Mouse (Mus musculus): ENCODE results near the gene Crocc.
A peak's percentile ranks its signal among the peaks of the same experiment; 100 is the strongest.

Gene Crocc

DNA sequence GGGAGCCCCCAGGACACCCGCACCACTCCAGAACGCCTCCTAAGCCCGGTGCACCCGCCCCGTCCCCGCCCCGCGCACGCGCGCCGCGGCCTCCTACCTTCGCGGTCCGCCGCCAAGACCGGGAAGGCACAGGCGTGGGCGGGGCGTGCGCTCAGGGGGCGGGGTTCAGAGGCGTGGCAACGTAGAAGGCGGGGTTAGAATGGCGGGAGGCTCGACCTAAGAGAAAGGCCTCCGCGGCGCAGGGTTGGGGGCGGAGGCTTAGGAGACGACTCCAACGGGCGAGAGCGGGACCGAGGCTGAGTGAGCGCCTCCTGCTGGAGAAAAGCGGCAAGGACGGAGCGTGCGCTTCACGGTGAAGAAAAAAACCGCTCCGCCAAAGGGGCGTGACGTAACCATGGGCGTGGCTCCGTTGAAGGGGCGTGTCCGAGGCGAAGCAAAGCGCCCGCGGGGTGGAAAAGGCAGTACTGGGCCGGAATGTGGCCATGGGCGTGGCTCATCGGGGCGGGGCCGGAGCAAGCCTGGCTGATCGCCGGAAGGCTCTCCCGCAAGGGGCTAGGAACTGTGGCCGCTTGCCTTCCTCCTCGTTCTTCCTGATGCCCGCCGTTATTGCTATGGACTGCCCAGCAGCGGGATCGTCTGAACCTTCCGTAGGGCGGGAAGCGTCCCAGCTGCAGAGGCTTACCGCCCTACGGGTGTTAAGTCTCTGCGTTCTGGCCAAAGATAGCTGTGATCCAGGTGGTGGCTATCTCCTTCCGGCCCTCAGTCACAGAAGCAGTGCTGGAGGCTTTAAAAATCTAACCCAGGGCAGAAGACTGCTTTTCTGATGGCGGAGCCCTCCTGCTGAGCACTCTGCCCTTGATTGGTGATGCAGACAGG, at the start of gene Crocc:
Gene Crocc (minus strand): TSS at position 125 of the 876 bp plus-strand sequence.
- peak; percentile 99 to 100 for DNase-seq (ENCODE audit: low spot score in 2 of 2)

DNA sequence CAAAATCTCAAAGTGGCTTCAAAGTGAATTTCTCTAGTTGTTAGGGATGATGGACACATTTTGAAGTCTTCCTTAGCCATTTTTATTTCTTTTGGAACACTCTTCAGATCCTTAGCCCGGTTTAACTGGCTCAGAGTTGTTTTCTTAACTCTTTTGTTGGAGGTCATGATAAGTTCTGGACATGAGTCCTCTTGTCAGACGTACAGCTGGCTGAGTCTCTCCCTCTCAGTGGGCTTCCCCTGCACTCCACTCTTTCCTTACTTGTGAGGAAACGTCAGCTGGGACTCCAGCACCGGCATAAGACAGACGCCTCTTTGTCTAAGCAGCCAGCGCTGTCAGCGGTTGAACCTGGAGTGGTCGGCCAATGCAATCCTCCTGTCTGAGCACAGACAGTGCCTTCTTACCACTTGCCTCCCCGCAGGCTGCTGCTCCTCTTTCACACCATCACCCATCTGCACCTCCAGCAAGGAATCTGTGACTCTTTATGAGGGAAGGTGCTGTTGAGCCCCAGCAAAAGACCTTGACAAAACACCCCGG, 47.9 kb upstream of the Crocc start:
- DNase-seq (ENCODE audit: low spot score in 2 of 2), result no peak

DNA sequence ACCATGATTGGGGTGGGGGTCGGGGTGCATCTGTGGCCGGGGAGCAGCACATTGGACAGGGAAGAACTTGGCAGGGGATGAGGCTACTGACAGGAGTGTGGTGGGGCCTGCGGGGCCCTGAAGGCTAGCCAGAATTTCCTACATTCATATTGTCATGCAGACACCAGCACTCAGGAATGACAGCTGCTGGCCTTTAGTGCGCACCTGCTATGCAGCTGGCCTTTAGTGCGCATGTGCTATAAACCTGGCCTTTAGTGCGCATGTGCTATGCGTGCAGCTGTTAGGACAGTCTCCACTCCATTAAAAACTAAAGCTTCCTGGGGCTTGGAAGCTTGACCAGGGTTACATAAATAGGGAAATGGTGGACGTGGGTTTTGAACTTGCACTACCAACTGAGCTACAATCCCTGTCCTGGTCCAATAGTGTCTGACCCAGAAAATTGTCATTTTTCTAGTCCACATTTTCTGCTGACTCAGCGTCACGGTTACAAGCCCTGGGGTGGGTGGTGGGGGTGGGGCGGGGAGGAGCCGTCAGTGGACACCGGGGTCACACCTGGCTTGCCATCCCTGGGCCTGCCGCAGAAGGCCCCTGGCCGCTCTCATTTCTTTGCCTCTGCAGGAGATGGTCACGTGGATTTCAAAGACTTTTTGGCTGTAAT, 46.3 kb upstream of the Crocc start:
- DNase-seq (ENCODE audit: low spot score in 2 of 2), result no peak

DNA sequence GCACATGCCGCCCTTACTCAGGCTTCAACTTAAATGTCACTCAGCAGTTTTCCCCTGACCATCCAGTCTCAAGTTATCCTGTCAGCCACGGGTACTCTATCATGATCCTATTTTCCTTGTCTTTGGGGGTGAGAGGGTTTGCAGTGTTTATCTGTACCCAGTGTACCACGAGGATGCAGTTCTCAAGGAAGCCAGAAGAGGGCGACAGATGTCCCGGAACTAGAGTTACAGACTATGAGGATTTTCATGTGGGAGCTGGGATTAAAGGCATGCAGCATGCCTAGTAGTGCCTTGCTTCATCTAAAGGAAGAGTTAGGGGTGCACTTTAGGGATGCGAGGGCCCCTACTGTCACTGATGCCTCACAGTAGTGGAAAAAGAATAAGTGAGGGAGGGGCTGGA, 41.5 kb upstream of the Crocc start:
- DNase-seq (ENCODE audit: low spot score in 2 of 2), result no peak

- no peak for DNase-seq (ENCODE audit: low spot score in 2 of 2)
Measured at GRCm38 (mm10) chr4:141101291-141101690, 40.9 kb upstream of the Crocc start.

DNA sequence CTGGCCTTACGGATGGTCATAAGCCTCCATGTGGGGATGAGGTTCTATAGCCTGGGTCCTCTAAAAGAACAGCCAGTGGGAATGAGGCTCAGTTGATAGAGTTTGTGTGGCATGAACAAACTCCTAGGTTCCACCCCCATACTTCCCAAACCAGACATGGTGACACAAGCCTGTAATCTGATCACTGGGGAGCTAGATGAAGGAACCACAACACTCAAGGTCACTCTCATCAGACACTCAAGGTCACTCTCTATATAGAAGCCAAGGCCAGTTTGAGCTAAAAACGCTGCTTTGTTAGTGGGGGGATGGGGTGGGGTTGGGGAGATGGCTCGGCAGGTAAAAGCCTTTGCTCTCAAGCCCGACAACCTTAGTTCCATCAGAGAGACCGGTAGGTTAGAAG, 39.6 kb upstream of the Crocc start:
- no peak for DNase-seq (ENCODE audit: low spot score in 2 of 2)

GRCm38 (mm10) chr4:141098935-141099334, 38.6 kb upstream of the Crocc start:
- no peak for DNase-seq (ENCODE audit: low spot score in 2 of 2)

DNA sequence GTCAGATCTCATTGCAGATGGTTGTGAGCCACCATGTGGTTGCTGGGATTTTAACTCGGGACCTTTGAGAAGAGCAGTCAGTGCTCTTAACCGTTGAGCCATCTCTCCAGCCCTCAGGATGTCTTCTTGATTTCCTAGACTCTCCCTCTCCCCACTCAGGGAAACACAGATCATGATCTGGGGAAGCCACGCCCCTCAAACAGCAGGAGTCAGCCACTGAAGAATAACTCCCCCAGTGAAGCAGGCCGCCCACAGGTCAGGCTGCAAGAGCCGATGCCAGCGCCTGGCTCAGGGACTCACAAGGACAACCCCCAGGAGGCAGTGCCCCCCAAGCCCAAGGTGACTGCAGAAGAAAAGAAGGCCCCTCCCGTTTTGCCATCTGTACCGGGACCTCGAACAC, 36.4 kb upstream of the Crocc start:
- DNase-seq (ENCODE audit: low spot score in 2 of 2), result no peak

- no peak for DNase-seq (ENCODE audit: low spot score in 2 of 2)
Measured at GRCm38 (mm10) chr4:141095016-141095415, 34.7 kb upstream of the Crocc start.

DNA sequence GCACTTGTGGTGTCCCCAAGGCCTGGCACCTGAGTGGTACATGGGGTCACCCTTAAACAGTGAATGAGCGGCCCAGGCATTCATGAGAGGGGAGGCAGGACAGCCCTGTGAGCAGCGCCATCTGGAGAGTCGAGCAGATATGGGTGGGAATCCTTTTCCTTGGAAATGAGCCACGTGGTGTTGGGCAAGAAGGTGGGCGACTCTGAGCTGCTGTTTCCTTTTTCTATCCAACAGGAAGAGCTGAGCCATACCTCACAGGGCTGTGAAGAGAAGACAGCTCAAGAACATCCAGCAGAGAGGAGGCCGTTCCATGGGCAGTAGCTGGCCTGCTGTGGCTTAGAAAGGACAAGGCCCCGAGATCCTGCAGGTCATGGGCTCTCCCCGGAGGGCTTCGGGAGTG, 28.4 kb upstream of the Crocc start:
- DNase-seq (ENCODE audit: low spot score in 2 of 2), result no peak

DNA sequence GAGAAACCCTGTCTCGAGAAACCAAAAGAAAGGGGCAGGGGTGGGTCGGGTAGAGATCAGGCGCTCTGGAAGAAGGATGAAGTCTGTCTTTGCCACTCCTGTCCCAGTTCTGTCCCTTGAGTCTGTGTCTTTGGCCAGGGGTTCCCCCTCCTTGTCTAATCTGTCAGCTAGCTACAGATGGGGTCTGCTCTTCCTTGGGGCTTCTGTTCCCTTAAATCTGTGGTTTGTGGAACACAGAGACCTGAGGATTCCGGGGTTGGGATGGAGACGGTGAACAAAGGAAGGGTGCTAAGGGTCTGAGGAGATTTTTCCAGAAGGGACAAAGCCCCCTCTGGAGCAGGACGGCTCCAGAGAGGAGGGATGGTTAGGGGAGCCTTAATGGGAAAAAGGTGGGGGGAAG, 27.7 kb upstream of the Crocc start, which contains the start of gene Spata21:
Gene Spata21 (plus strand): TSS at position 301 of the 400 bp plus-strand sequence.
- DNase-seq (ENCODE audit: low spot score in 2 of 2), result no peak

- no peak for DNase-seq (ENCODE audit: low spot score in 2 of 2)
Measured at GRCm38 (mm10) chr4:141086862-141087261, 26.5 kb upstream of the Crocc start.

- no peak for DNase-seq (ENCODE audit: low spot score in 2 of 2)
Measured at GRCm38 (mm10) chr4:141078510-141079137, 18.3 kb upstream of the Crocc start.

- DNase-seq (ENCODE audit: low spot score in 2 of 2), result peak; percentile 89 to 91
Measured at GRCm38 (mm10) chr4:141077681-141078509, 17.5 kb upstream of the Crocc start, which contains the start of gene Necap2. Gene Necap2, minus strand, starts transcription at chr4:141078357.

- DNase-seq (ENCODE audit: low spot score in 2 of 2), result no peak
Measured at GRCm38 (mm10) chr4:141076761-141077506, 16.6 kb upstream of the Crocc start.

GRCm38 (mm10) chr4:141074109-141074508, 13.8 kb upstream of the Crocc start:
- DNase-seq (ENCODE audit: low spot score in 2 of 2), result no peak

- DNase-seq (ENCODE audit: low spot score in 2 of 2), result no peak
Measured at GRCm38 (mm10) chr4:141073661-141074060, 13.3 kb upstream of the Crocc start.

GRCm38 (mm10) chr4:141072502-141072901, 12.2 kb upstream of the Crocc start:
- DNase-seq (ENCODE audit: low spot score in 2 of 2), result no peak

DNA sequence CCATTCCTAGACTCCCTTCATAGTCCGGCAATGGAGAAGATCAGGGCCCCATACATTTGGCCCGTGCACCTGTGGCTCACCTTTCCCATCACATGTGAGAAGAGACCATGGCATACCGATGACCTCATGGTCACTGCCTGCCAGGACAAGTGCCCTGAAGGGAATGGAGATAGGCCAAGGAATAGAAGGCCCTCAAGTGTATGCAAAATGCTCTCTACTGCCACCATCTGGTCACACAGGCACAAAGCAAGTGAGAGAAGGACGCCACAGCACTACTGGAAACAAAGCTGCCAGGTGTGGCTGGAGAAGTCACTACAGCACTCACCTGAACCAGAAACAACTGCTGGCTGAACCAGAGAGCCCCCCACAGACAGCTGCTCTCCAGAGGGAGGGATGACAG, 9.4 kb upstream of the Crocc start:
- DNase-seq (ENCODE audit: low spot score in 2 of 2), result no peak

DNA sequence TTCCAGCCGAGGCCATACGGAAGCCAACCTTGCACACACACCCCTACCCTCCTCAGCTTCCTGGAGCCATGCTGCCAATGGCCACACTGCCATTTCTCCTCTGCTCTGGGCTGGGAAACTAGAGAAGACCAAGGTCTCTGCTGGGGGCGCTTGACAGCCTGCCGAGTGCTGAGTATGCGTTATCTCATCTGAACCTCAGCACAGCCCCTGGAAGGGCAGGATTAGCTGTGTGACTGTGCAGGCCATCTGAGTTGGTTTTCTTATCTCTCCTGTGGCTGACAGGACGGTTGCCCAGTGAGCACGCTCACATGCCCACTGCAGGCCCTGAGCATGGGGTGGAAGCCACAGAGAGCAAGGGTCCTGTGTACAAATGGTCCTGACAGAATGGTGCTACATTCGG, 8.3 kb upstream of the Crocc start:
- DNase-seq (ENCODE audit: low spot score in 2 of 2), result no peak
